Mouse (Mus musculus) myocyte (in vitro differentiated cells): Measurements from ENCODE around the gene Mpz.

Experiments
- E2F4 ChIP-seq: IDR thresholded peaks from one replicate; pipeline ENCODE4 v1.6.1; 2011; ENCODE audit warnings: mild to moderate bottlenecking, control low read depth, moderate library complexity; ENCODE audit not compliant: insufficient read depth
- MAX ChIP-seq: IDR thresholded peaks from one replicate; pipeline ENCODE4 v1.6.1; 2011; ENCODE audit warnings: low read depth, mild to moderate bottlenecking, control low read depth
- MYOD1 ChIP-seq, 3 experiments: IDR thresholded peaks; one replicate each; pipeline ENCODE4 v1.6.1; 2011; ENCODE audit warnings: control low read depth in 2 of 3, low read depth in 2 of 3, mild to moderate bottlenecking in 2 of 3, moderate library complexity in 1 of 3; ENCODE audit not compliant: insufficient read length in 2 of 3, control insufficient read depth in 1 of 3
- MYOG ChIP-seq, 3 experiments: IDR thresholded peaks; one replicate each; pipeline ENCODE4 v1.6.1; 2011; ENCODE audit warnings: control low read depth in 2 of 3, low read depth in 2 of 3, mild to moderate bottlenecking in 2 of 3; ENCODE audit not compliant: insufficient read length in 2 of 3, control insufficient read depth in 1 of 3, insufficient read depth in 1 of 3
- POLR2A ChIP-seq: IDR thresholded peaks from one replicate; pipeline ENCODE4 v1.6.1; 2011; ENCODE audit warnings: low read depth, mild to moderate bottlenecking, control low read depth, moderate library complexity; ENCODE audit not compliant: insufficient read length
- POLR2AphosphoS2 ChIP-seq: IDR thresholded peaks from one replicate; pipeline ENCODE4 v1.6.1; 2011; ENCODE audit warnings: low read depth, control low read depth; ENCODE audit not compliant: insufficient read length
- REST ChIP-seq: IDR thresholded peaks from one replicate; pipeline ENCODE4 v1.6.1; 2011; ENCODE audit warnings: mild to moderate bottlenecking, control low read depth, moderate library complexity; ENCODE audit not compliant: insufficient read depth, insufficient read length
- SRF ChIP-seq: IDR thresholded peaks from one replicate; pipeline ENCODE4 v1.6.1; 2011; ENCODE audit warnings: low read depth; ENCODE audit not compliant: control insufficient read depth, insufficient read length
- TCF12 ChIP-seq: IDR thresholded peaks from one replicate; pipeline ENCODE4 v1.6.1; 2011; ENCODE audit warnings: mild to moderate bottlenecking, control low read depth; ENCODE audit not compliant: poor library complexity, insufficient read depth, severe bottlenecking
- USF1 ChIP-seq: IDR thresholded peaks from one replicate; pipeline ENCODE4 v1.6.1; 2011; ENCODE audit warnings: low read depth, mild to moderate bottlenecking, control low read depth, moderate library complexity

- TF ChIP-seq POLR2AphosphoS2 = no peak
- no peak for TF ChIP-seq POLR2A
- no peak for TF ChIP-seq TCF12
- TF ChIP-seq SRF = no peak
- TF ChIP-seq USF1 = no peak
- TF ChIP-seq MAX = no peak
- no peak for TF ChIP-seq E2F4
- TF ChIP-seq MYOG (IDR thresholded peaks at IDR 0.05; ENCODE audit: control insufficient read depth in 1 of 3, insufficient read depth in 1 of 3, insufficient read length in 2 of 3, low read depth in 2 of 3) = no peak
- no peak for TF ChIP-seq MYOD1 (IDR thresholded peaks at IDR 0.05; ENCODE audit: control insufficient read depth in 1 of 3, insufficient read length in 2 of 3, low read depth in 2 of 3)
- TF ChIP-seq REST = no peak
Measured at GRCm38 (mm10) chr1:171159485-171159975, 9.0 kb downstream of the Mpz start.
